Mouse (Mus musculus) G1E (cell line): ENCODE measurements around the gene Ankmy1.

ENCODE experiments used
- CTCF ChIP-seq: IDR thresholded peaks from 2 replicates; pipeline ENCODE4 v1.5.1; 2012; ENCODE audit warnings: low read depth, low read length, inconsistent platforms, mixed read lengths
- GATA1 ChIP-seq: IDR thresholded peaks from 2 replicates; pipeline ENCODE4 v1.6.1; 2012; ENCODE audit warnings: borderline replicate concordance, low read length, inconsistent platforms, mixed read lengths
- GATA2 ChIP-seq: IDR thresholded peaks from 2 replicates; pipeline ENCODE4 v1.6.1; 2012; ENCODE audit warnings: low read depth, low read length, inconsistent platforms, borderline replicate concordance
- POLR2AphosphoS5 ChIP-seq: IDR thresholded peaks from 2 replicates; pipeline ENCODE4 v1.6.1; 2012; ENCODE audit warnings: low read depth, low read length, inconsistent platforms; ENCODE audit not compliant: insufficient replicate concordance
- TAL1 ChIP-seq: conservative IDR thresholded peaks from 2 replicates; pipeline ENCODE4 v1.6.1; 2012; ENCODE audit warnings: low read depth, low read length, inconsistent platforms, mixed read lengths

GRCm38 (mm10) chr1:92920474-92921200 lies 17.9 kb upstream of the Ankmy1 start:
- no peak for TF ChIP-seq CTCF
- TF ChIP-seq TAL1 = no peak
- TF ChIP-seq GATA1 = no peak
- TF ChIP-seq POLR2AphosphoS5 = no peak; the same call in 1 of the 2 replicates
- no peak for TF ChIP-seq GATA2
